Mouse (Mus musculus) lung, postnatal 10 days (tissue): Measurements from ENCODE around the gene Slc15a5.

Experiments used
- DNase-seq: peaks from one replicate; pipeline ENCODE4 v3.0.0; 2021

The Slc15a5 gene

DNA sequence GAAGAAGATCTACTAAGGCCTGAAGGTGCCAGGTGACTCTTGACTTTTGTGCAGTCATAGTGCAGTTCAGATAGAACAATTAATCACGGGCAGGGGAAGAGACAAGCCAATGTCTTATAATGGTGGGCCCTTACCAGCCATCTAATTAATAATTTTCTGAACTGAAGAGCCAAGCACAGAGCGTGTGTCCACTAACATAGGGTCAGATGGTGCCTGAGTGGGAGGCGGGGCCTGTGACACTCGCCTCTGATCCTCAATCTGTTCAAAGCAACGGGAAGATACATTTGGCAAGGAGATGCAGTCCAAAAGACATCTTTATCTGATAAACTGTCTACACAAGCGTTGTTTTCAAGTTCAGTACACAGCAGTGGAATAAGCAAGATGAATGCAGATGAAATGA is 122.1 kb downstream of the Slc15a5 start:
- DNase-seq = no peak

DNA sequence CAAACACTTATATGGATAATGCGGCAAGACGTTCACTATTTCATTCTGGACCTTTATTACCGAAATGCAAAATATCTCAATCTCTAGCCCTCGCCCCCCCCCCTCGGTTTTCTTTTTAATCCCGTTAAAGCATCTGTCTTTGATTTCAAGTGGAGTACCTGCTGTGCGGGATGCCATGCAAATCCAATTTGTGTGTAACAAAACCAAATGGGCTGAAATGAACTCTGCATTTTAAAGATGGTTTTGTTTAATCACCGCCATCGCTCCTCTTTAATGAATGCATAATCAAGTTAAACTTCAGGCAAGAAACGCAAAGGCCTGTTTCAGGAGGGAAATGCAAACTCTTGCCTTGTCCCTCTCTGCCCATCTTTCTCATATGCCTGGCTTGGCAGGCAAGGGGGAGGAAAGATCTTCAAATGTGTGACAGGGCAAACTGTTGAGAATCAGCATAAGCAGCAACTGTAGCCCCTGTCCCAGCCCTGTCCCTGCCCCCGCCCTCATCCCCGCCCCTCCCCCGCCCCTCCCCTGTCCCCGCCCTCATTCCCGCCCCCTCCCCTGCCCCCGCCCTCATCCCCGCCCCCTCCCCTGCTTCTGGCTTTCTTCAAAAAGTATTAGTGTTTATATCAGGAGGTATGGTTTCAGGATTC is 122.8 kb downstream of the Slc15a5 start:
- no peak for DNase-seq

- DNase-seq = no peak
Measured at GRCm38 (mm10) chr6:137946520-137946919, 133.2 kb downstream of the Slc15a5 start.

DNA sequence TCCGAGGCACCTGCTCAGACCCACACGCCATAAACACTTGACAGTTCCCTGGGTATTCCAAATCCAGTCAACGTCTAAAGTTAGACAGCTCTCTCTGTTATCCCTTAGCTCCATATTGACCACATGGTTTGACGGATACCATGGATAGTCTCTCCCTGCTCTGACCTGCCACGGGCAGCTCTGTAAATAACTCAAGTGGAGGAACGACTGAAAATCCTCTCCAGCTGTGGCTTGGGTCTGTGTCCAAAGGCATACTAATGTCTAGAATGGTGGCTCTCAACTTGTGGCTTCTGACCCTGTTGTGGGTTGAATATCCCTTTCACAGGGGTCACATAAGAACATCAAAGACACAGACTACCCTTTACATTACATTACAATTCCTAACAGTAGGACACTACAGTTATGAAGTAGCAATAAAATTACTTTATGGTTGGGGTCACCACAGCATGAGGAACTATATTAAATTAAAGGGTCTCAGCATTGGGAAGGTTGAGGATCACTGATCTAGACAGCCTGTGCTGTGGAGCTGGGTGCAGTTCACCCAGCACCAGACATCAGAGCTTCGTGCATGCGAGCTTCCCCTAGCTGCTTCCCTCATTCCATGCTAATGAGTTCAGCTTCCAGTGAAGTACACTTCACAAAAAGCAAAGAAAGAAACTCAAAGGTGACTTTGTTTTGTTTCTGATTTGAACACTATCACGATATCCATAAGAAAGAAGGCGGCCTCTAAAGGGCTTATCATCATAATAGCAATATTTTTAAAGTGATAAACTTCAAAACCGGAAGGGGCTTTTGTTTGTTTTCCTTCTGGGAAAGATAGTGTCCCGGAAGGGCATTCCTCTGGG is 139.1 kb downstream of the Slc15a5 start:
- no peak for DNase-seq

- DNase-seq = no peak
Measured at GRCm38 (mm10) chr6:137937541-137937940, 142.2 kb downstream of the Slc15a5 start.

- no peak for DNase-seq
Measured at GRCm38 (mm10) chr6:137936268-137936667, 143.4 kb downstream of the Slc15a5 start.

DNA sequence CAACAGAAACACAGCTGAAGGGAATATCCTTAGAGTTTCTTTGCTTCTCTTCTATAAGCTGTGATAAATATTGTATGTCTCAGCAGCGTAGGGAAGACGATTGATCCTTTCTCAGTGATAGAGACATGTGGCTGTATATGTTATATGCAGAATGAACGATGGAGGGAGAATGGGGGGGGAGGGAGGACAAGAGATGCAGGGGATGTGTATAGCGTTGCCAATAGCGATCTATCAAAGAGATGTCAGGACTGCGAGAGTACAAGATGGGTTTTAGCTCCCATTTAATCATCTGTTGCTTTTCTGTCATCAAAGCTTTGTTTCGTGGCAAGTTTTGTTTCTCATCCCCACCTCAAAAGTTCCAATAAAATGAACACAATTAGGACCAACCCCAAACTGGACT is 143.9 kb downstream of the Slc15a5 start:
- DNase-seq = no peak

- peak; percentile 55 for DNase-seq
Measured at GRCm38 (mm10) chr6:137935341-137935740, 144.4 kb downstream of the Slc15a5 start.

DNA sequence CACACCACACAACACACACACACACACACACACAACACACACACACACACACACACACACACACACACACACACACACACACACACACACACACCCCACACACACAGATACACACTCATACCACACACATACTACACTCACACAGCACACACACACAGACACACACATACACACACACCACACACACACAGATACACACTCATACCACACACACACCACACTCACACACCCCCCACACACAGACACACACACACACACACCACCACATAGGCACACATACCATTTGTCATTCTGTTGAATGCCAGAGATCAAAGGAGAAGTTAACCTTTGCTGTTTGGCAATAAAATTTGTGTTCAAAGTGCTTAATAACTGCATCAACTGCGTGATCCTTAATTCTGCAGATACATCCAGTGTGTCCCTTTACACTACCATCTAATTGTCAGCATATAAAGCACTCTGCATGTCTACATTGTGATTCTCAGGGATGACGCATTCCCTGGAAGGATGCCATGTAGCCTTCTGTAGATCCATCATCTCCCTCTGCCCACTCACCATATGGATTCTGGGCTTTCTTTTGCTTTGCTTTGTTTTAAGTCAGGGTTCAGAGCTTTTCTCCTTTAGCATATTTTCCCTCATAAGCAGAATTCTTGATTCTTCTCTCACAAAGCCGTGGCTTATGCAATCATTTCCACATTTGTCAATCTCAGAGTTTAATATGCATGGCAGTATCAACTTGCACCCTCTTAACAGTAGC is 145.0 kb downstream of the Slc15a5 start:
- no peak for DNase-seq
